Mouse (Mus musculus) adrenal gland, adult 18-20 months (tissue): Measurements from ENCODE around the gene Olfr1357. TPM values are rescaled to one million over a fixed set of nuclear protein-coding genes. Genes with fewer than 3 reads are reported as not detected.

ENCODE experiments used
- DNase-seq, 2 experiments: peaks; one replicate each; pipeline ENCODE4 v3.0.0; 2021 to 2022; ENCODE audit warnings: low spot score in 2 of 2
- total RNA-seq, 2 experiments: library from RNA; stranded (reverse); gene quantifications; 1 replicate in 1 of 2; 2 replicates in 1 of 2; pipeline ENCODE4 v1.2.3; 2021

Gene Olfr1357
- total RNA-seq, 2 experiments from 2014 or later: not detected

GRCm38 (mm10) chr10:78581121-78581520 is 36.8 kb downstream of the Olfr1357 start:
- no peak for DNase-seq

- no peak for DNase-seq
These were observed 39.7 kb downstream of the Olfr1357 start for GRCm38 (mm10) chr10:78578204-78578603.

GRCm38 (mm10) chr10:78576435-78577184 is 41.3 kb downstream of the Olfr1357 start:
- DNase-seq: no peak

DNA sequence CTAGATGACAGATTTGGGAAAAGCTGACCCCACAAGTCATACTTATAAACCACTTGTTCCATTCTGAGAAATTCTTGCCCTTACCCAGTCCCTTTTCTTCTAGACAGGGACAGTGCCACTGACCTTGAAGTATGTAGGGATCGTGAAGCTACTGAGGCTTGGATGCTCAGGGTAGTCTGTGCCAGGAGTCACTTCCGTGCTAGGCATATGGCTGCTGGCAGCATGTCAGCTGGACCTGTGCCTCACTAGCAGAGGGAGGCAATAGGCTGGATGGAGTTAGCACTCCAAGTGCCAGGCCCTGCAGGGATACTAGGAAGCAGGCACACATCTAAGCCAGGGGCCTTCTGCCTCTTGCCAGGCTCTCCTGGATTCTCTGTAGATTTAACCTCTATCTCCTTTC is 42.2 kb downstream of the Olfr1357 start:
- DNase-seq: no peak

- no peak for DNase-seq
These were observed 42.7 kb downstream of the Olfr1357 start for GRCm38 (mm10) chr10:78575105-78575632.

DNA sequence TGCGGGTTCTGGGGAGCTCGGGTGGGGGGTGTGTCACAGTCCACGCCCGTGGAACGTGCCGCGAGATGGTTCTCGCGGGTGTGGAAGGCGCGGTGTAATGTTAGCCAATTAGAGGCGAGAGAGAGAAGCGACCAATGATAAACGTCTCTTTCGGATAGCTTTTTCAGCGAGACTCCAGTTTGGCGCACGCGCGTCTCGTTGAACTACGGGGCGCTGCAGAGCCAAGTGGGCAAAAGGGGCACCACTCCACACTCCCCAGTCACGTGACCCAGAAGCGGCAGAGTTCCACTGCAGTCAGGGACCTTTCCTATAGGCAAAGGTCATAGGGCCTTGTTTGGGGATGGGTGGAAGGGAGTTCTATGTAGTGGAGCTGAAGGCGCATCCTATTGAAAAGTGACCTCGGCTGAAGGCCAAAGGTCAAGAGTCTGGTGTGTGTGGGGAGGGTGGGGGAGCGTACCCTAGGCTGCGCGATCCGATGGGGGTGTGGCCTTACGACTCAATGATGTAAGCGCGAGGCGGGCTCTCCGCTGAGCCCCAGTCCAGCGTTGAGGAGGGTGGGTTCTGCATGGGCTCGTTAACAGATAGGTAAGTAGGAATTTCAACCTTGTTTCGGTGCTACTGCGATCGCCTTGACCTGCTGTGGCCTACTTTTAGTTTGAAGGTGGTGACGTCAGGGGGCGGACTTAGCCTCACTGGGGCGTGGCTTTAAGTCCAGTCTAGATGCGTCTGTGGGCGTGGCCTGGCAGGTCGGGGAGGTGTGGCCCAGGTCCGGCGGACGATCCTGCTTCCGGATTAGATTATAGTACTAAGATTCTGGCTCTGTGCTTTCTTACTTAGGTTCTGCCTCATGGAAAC is 43.4 kb downstream of the Olfr1357 start, which contains the start of gene Ilvbl:
TSS of gene Ilvbl (plus strand) at position 97 of the 855 bp plus-strand sequence.
- DNase-seq: peak; percentile 91

GRCm38 (mm10) chr10:78573226-78573625 is 44.6 kb downstream of the Olfr1357 start:
- no peak for DNase-seq

GRCm38 (mm10) chr10:78570897-78571296 is 47.0 kb downstream of the Olfr1357 start:
- DNase-seq: no peak

- DNase-seq: no peak
These were observed 47.5 kb downstream of the Olfr1357 start for GRCm38 (mm10) chr10:78570416-78570815.

DNA sequence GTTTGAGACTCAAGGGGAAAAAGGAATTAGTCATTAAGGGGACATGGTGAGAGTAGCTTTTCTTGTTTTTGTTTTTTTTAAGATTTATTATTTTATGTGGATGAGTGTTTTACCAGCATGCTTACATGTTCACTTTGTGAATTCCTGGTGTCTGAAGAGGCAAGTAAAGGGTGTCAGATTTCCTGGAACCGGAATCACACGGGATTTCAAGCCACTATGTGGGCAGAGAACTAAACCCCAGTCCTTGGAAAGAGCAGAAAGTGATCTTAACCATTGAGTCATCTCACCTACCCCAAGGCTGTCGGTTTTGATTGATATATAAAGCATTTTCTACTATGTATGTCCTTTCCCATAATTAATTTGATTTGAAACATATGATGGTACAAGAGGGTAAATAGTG is 48.2 kb downstream of the Olfr1357 start:
- no peak for DNase-seq

- DNase-seq: no peak
These were observed 48.7 kb downstream of the Olfr1357 start for GRCm38 (mm10) chr10:78569191-78569590.

DNA sequence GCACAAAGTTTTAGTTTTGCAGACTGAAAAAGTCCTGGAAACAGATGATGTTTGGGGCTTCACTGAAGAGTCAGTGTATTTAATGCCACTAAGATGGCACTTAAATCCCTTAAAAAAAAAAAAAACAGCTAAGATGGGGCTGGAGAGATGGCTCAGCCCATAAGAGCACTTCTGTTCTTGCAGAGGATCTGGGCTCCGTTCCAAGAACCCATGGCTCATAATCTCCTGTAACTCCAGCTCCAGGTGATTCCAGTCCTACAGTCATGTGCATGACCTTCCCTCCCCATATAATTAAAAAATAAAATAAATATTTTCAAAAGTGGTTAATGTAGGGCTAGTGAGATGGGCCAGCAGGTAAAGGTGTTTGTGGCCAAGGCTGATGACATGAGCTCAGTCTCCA is 52.8 kb downstream of the Olfr1357 start:
- DNase-seq: no peak

Other genes starting within 250 kb of the Olfr1357 start
- 100 to 1,000 TPM; 255 to 265 TPM for gene Rrp1, start 205.0 kb downstream of the Olfr1357 start, total RNA-seq
- gene Cstb, start 192.4 kb downstream of the Olfr1357 start, total RNA-seq: 100 to 1,000 TPM; 317 to 349 TPM
- gene Pdxk, start 153.1 kb downstream of the Olfr1357 start, total RNA-seq: 10 to 100 TPM; 25.8 to 35.9 TPM
- gene Olfr1358, start 100.6 kb downstream of the Olfr1357 start, total RNA-seq: not detected
- gene Ilvbl, start 43.7 kb downstream of the Olfr1357 start, total RNA-seq: 10 to 100 TPM; 46.4 to 47.0 TPM
- gene Syde1, start 26.1 kb downstream of the Olfr1357 start, total RNA-seq: 10 to 100 TPM; 25.2 to 32.3 TPM
- gene Casp14, start 100.2 kb upstream of the Olfr1357 start, total RNA-seq: not detected
- gene Ccdc105, start 135.0 kb upstream of the Olfr1357 start, total RNA-seq: not detected
- gene Slc1a6, start 162.4 kb upstream of the Olfr1357 start, total RNA-seq: not detected
- gene Olfr1356, start 234.1 kb upstream of the Olfr1357 start, total RNA-seq: not detected